Mouse (Mus musculus) adrenal gland, adult 18-20 months (tissue): Measurements from ENCODE around the gene Rusc2. TPM values are rescaled to one million over a fixed set of nuclear protein-coding genes. Genes with fewer than 3 reads are reported as not detected.

Experiments
- DNase-seq, 2 experiments: peaks; one replicate each; pipeline ENCODE4 v3.0.0; 2021 to 2022; ENCODE audit warnings: low spot score in 2 of 2
- total RNA-seq, 2 experiments: library from RNA; stranded (reverse); gene quantifications; 1 replicate in 1 of 2; 2 replicates in 1 of 2; pipeline ENCODE4 v1.2.3; 2021

Rusc2 gene
- total RNA-seq, 2 experiments from 2014 or later: 36.9 to 39.9 TPM

GRCm38 (mm10) chr4:43407071-43407920, 25.5 kb downstream of the Rusc2 start:
- DNase-seq: no peak

GRCm38 (mm10) chr4:43414761-43415160, 33.0 kb downstream of the Rusc2 start:
- DNase-seq: peak in 1 of 2 experiments; percentile 24

DNA sequence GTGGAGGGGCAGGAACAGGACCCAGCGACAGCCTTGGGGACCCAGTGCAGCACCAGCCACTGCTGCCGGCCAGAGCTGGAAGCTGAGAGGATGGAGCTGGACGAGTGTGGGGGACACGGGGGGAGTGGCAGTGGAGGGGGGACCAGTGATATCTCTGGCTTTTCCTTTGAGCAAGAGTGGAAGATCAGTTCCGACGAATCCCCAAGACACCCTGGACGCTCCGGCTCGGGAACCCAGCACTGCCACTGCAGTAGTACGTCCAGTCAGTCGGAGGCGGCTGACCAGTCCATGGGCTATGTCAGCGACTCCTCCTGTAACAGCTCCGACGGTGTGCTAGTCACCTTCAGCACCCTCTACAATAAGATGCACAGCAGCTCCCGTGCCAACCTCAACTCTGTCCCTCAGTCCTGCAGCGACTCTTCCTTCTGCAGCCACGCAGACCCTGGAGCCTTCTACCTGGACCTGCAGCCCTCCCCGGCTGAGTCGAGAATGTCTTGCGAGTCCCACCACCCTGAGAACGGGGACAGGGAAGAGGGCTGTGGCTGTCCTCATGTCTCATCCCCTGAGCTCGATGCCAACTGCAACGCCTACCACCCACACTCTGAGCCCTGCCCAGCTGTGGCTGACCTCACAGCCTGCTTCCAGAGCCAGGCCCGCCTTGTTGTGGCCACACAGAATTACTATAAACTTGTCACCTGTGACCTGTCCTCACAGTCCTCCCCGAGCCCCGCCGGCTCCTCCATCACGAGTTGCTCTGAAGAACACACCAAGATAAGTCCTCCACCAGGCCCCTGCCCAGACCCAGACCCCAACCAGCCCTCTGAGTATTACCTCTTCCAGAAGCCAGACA, 33.7 kb downstream of the Rusc2 start:
- DNase-seq: peak in 1 of 2 experiments; percentile 22

GRCm38 (mm10) chr4:43416071-43416490, 34.3 kb downstream of the Rusc2 start:
- DNase-seq: no peak

DNA sequence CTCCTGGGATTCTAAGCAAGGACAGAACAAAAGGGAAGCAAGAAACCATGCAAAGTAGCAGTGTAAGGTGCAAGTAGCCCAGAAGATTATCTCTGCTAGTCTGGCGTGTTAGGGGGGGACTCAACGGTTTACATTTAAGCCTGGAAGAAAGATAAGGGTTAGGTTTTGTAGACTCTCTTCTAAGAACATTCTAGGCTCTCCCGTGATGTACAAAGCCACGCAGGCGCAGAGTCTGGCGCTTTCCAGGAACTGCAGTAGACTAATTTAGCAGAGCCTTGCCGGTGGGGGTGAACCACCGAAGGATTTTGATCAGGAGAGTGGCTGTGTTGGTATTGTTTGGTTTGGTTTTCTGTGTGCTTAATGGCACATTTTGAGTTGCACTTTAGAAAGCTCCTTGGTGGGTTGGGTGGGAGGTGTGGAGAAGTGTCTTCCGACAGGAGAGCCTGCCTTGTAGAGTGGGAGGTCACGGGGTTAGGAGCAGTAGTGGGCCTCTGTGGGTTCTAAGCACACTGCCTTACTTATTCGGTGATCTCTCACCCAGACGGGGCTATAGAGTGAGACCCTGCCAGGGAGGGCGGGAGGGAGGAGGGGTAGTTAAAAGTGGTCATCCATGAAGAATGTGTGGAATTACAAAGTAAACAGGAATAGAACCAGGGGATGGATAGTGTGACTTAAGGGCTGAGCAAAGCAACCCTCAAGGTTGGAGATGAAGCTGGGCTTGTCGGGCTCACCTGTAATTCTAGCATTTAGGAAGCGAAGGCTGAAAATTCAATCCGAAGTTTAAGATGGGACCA, 35.7 kb downstream of the Rusc2 start:
- DNase-seq: no peak

DNA sequence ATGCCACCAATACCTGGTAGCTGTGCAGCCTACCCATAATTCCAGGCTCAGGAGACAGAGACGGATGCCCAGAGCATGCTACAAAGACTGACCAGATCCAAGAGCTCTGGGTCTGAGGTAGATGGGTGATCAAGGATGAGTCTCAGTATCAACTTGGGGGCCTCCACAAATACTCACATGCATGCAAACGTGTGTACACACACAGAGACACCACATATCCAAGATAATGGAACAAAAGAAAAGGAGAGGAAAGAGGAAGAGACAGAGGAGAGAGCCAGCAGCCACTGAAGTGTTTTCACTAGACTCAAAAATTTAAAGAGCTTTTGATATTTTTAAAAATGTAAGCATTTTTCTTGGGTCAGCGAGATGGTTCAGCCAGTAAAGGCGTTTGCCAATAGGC, 36.7 kb downstream of the Rusc2 start:
- no peak for DNase-seq

DNA sequence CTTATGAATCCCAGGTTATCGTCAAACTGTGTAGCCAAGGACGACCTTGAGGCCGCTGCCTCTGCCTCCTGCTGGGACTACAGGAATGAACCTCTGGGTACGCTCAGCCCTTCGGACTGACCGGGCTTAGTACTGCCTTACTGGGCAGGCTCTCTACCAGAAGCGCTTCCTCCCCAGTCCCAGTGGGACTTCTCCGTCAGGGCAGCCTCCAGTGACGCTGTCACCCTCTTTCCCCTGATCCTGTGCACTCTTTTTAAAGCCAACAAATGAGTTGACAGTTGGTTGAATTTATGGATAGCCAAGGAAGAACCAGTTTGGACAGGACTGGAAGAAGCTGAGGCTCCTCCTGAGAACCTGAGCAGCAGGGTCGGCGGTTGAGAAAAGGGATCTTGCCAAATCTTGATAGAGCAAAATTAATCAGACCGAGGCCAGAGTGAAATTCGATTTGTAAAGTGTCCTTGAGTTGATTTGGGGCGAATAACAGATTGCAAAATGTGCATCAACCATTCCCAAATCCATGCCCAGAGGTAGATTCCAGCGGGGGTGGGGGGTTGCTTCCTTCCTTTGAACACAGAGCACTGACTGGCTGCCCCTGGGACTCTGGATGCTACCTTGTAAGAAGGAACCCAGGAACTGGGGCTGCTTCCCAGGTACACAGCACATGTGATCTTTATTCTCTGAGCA, 37.3 kb downstream of the Rusc2 start:
- peak; percentile 31 to 41 for DNase-seq

GRCm38 (mm10) chr4:43419801-43420281, 38.1 kb downstream of the Rusc2 start:
- peak in 1 of 2 experiments; percentile 23 for DNase-seq

DNA sequence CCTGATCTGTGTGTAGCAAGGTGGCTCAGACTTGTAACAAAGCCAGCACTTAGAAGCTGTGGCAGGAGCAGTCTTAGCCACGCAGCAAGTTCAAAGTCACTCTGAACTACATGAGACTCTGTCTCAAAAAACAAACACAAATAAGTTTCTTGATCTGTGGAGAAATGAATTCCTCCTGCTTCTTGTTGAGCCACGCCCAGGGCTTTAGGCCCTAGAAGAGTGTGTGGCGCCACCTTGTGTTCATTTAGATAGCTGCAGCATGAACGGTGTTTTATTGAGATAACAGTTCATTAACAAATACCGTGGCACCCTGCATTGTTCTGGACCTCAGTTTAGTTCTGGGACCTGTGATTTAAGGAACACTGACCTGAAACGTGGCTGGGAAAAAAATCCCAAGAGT, 38.5 kb downstream of the Rusc2 start:
- peak; percentile 75 to 81 for DNase-seq

DNA sequence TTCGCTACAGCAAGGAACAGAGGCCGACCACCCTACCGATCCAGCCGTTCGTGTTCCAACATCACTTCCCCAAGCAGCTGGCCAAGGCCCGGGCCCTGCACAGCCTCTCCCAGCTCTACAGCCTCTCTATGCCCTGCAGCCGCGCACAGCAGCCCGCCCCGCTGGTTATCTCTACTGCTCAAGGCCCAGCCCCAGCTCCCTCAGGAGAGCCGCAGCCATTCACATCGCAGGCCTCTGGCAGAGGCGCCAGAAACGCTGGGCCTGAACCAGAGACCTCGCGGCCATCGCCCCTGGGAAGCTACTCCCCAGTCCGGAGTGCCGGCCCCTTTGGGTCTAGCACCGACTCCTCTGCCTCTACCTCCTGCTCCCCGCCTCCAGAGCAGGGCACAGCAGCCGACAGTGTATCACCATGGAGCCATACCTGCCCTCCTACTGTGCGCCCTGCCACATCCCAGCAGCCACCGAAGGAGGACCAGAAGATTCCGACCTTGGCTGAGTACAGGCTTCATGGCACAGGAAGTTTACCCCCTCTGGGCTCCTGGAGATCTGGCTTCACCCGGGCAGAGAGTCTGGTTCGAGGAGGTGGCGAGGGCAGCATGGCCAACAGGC, 40.0 kb downstream of the Rusc2 start:
- DNase-seq: peak in 1 of 2 experiments; percentile 30

DNA sequence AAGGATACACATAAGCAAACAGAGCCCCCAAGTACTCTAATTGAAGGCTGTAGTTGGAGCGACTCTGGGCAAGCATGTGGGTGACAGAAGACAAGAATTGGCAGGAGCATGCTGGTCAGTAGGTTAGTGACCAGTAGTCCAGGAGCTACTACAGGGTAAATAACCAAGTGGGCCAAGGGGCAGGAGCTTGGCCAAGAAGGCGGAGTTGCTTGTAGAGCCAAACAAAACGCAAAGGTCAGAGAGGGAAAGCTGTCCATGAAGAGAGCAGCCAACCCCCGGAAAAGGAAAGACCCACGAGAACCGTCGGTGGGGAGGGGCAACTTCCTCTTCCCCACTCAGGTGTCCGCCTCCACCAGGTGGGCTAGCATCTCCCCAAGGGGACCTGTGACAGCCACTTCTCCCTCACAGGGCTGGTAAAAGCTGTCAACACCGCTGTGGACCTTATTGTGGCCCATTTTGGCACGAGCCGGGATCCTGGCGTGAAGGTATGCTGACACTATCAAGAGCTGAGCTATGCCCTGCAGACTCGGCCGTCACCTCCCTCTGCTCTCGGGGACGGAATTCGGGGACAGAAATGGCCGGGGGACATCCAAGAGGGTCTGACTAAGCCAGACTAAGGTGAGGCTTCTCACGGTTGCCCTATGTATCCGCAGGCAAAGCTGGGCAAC, 41.6 kb downstream of the Rusc2 start:
- peak in 1 of 2 experiments; percentile 31 for DNase-seq

- DNase-seq: no peak
Measured at GRCm38 (mm10) chr4:43424072-43424471, 42.3 kb downstream of the Rusc2 start.

GRCm38 (mm10) chr4:43425197-43425596, 43.4 kb downstream of the Rusc2 start:
- no peak for DNase-seq

GRCm38 (mm10) chr4:43425648-43426380, 44.0 kb downstream of the Rusc2 start:
- no peak for DNase-seq

DNA sequence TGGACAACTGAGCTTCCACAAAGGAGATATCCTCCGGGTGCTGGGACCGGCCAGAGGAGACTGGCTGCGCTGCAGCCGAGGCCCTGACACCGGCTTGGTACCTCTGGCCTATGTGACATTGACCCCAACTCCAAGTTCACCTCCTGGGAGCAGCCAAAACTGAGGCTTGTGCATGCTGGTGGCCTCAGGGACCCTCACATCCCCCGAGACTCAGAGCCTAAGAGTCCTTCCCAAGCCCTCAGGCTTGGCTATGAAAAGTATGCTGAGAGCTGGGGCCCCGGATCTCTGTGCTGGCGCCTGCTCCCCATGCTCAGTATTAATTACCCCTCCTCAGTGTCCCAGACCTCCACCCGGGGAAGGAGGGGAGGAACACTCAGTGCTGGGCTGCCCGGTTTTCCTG, 44.7 kb downstream of the Rusc2 start:
- DNase-seq: no peak

- no peak for DNase-seq
Measured at GRCm38 (mm10) chr4:43427501-43428179, 45.9 kb downstream of the Rusc2 start.

DNA sequence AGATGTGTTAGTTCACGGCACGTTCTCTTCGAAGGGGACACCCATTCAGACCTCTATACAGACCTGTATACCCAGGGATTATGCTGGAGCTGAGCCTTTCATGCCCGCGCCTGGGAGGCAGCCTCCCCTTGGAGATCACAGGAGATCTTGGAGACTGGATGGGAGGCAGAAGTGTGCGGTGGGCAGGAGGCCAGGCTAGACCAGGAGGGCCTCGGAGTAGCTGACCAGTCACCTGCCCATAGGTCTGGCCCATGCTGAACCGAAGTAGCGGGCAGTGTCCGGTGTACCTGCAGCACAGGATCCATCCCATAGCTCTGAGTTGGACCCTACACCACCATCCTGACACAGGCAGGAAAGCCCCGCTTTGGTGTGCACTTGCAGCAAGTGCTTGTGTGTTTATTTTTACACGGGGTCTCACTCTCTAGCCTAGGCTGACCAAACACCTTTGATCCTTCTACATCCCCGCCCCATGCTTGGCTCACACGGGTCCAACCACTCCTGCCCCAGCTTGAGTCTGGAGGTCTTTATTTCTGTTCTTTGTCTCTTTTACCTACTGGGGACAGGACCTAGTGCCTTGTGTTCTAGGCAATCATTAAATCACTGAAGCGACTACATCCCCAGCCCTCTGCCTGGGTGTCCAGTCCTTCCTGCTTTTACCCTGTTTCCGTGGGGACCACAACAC, 46.5 kb downstream of the Rusc2 start:
- DNase-seq: no peak

DNA sequence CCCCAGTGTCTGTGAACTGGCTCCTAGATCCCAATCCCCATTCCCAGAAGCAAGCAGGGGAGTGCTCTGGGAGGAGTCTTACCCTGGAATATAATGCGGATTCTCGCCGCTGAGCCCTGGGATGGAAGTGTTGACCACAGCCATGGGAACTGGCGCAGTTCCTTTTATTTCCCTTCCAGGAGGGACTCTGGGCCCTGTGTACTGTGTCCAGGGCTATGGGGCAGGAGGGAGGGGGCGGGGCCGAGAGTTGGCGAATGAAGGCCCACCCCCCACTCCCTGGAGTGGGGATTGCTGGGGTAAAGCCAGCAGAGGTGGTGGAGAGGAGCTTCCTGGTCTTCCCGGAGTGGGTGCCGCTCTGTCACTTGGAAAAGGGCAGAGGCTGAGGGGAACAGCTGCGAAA, 47.2 kb downstream of the Rusc2 start, which contains the start of gene Fam166b:
Gene Fam166b, minus strand, starts transcription at position 189 of the 400 bp plus-strand sequence.
- no peak for DNase-seq
